Mouse (Mus musculus) liver, postnatal 0 days (tissue): ENCODE measurements at regions not wholly inside any gene's neighbourhood (a gene's known extent, or its start where the extent isn't known, plus 50 kb on each side); places are given as distances from the start of the nearest gene placed in this dataset.

Experiments
- CTCF ChIP-seq: sonication (generic); IDR thresholded peaks from 2 replicates; pipeline ENCODE4 v1.5.1; 2016; ENCODE audit warnings: antibody characterized with exemption, low read depth
- EP300 ChIP-seq: IDR thresholded peaks from 2 replicates; pipeline ENCODE4 v1.6.1; 2016; ENCODE audit warnings: antibody characterized with exemption, low read depth, mild to moderate bottlenecking

DNA sequence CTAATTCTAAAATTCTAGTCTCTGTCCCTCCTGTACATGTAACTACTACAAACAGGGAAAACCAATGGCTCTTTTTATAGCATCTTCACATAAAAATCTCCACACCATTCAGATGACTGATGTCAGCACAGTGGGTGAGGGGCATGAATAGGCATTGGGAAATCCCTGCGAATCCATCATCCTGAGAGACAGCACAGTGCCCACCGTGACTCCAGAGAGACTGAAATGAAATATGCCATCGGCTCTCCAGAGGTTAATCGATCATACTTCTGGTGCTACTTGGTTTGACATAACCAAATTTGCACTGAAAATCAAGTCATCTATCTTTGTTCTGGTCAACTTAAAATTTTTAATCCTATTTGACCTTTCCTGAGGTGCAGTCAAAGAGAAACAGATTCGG lies 126.2 kb upstream of the Gm9747 start:
- TF ChIP-seq CTCF (no peak), EP300 (no peak)
